Mouse (Mus musculus): ENCODE results near the gene Fam185a. TPM values are rescaled to one million over a fixed set of nuclear protein-coding genes. Genes with fewer than 3 reads are reported as not detected.

The Fam185a gene
- polyA plus RNA-seq, 1 experiment from 2014 or later: 8.4 TPM

GRCm38 (mm10) chr5:21485197-21485829 is 60.6 kb downstream of the Fam185a start:
- Histone ChIP-seq H3K27me3 (ENCODE audit: control insufficient read depth, insufficient read depth, low read length) (no peaks in the 10 kb centered on the region), H3K9ac (replicated peaks; ENCODE audit: low read length) (no peak overlapping the region), H3K4me1 (ENCODE audit: control insufficient read depth, insufficient read depth, low read length) (no peaks in the 10 kb centered on the region), H3K27ac (replicated peaks; ENCODE audit: low read depth, low read length) (no peak overlapping the region), H3K4me3 (replicated peaks; ENCODE audit: low read depth, low read length) (no peak overlapping the region), H3K4me2 (ENCODE audit: low read length) (no peak overlapping the region), H3K36me3 (ENCODE audit: control insufficient read depth, insufficient read depth, low read length) (no peaks in the 10 kb centered on the region), H3K9me3 (ENCODE audit: control insufficient read depth, low read length) (no peaks in the 10 kb centered on the region)
- ATAC-seq (ENCODE audit: low FRiP score, low TSS enrichment) (no peak), DNase-seq (no peak)
- WGBS: 96% methylated on average over 8 of the region's 8 CpGs

GRCm38 (mm10) chr5:21486798-21487197 is 62.0 kb downstream of the Fam185a start:
- Histone ChIP-seq H3K4me2 (ENCODE audit: low read length) (no peak overlapping the region), H3K36me3 (ENCODE audit: control insufficient read depth, insufficient read depth, low read length) (no peaks in the 10 kb centered on the region), H3K4me1 (ENCODE audit: control insufficient read depth, insufficient read depth, low read length) (no peaks in the 10 kb centered on the region), H3K9me3 (ENCODE audit: control insufficient read depth, low read length) (no peaks in the 10 kb centered on the region), H3K27me3 (ENCODE audit: control insufficient read depth, insufficient read depth, low read length) (no peaks in the 10 kb centered on the region), H3K27ac (replicated peaks; ENCODE audit: low read depth, low read length) (no peak overlapping the region), H3K4me3 (replicated peaks; ENCODE audit: low read depth, low read length) (no peak overlapping the region), H3K9ac (replicated peaks; ENCODE audit: low read length) (no peak overlapping the region)
- ATAC-seq (ENCODE audit: low FRiP score, low TSS enrichment) (no peak), DNase-seq (no peak)
- 90% methylated on average over 5 of the region's 5 CpGs for WGBS

- Histone ChIP-seq H3K27me3 (ENCODE audit: control insufficient read depth, insufficient read depth, low read length) (no peaks in the 10 kb centered on the region), H3K4me2 (ENCODE audit: low read length) (no peak overlapping the region), H3K9me3 (ENCODE audit: control insufficient read depth, low read length) (no peaks in the 10 kb centered on the region), H3K4me3 (replicated peaks; ENCODE audit: low read depth, low read length) (no peak overlapping the region), H3K36me3 (ENCODE audit: control insufficient read depth, insufficient read depth, low read length) (no peaks in the 10 kb centered on the region), H3K4me1 (ENCODE audit: control insufficient read depth, insufficient read depth, low read length) (no peaks in the 10 kb centered on the region), H3K9ac (replicated peaks; ENCODE audit: low read length) (no peak overlapping the region), H3K27ac (replicated peaks; ENCODE audit: low read depth, low read length) (no peak overlapping the region)
- ATAC-seq (ENCODE audit: low FRiP score, low TSS enrichment) (no peak), DNase-seq (no peak)
- WGBS: 91% methylated on average over 3 of the region's 3 CpGs
Measured at GRCm38 (mm10) chr5:21487306-21487705, 62.5 kb downstream of the Fam185a start.

- DNase-seq (no peak), ATAC-seq (ENCODE audit: low FRiP score, low TSS enrichment) (no peak)
- Histone ChIP-seq H3K9ac (replicated peaks; ENCODE audit: low read length) (no peak overlapping the region), H3K27ac (replicated peaks; ENCODE audit: low read depth, low read length) (no peak overlapping the region), H3K9me3 (ENCODE audit: control insufficient read depth, low read length) (no peaks in the 10 kb centered on the region), H3K4me1 (ENCODE audit: control insufficient read depth, insufficient read depth, low read length) (no peaks in the 10 kb centered on the region), H3K27me3 (ENCODE audit: control insufficient read depth, insufficient read depth, low read length) (no peaks in the 10 kb centered on the region), H3K4me3 (replicated peaks; ENCODE audit: low read depth, low read length) (no peak overlapping the region), H3K36me3 (ENCODE audit: control insufficient read depth, insufficient read depth, low read length) (no peaks in the 10 kb centered on the region), H3K4me2 (ENCODE audit: low read length) (no peak overlapping the region)
- WGBS: 91% methylated on average over 3 of the region's 3 CpGs
Measured at GRCm38 (mm10) chr5:21487716-21488115, 63.0 kb downstream of the Fam185a start.

GRCm38 (mm10) chr5:21488506-21488905 is 63.7 kb downstream of the Fam185a start:
- WGBS: 92% methylated on average over 5 of the region's 5 CpGs
- H3K9me3 ChIP-seq (ENCODE audit: control insufficient read depth, low read length): no peaks in the 10 kb centered on the region
- ATAC-seq (ENCODE audit: low FRiP score, low TSS enrichment): no peak
- H3K27me3 ChIP-seq (ENCODE audit: control insufficient read depth, insufficient read depth, low read length): no peaks in the 10 kb centered on the region
- no peak overlapping the region for H3K27ac ChIP-seq (replicated peaks; ENCODE audit: low read depth, low read length)
- H3K9ac ChIP-seq (replicated peaks; ENCODE audit: low read length): no peak overlapping the region
- H3K4me1 ChIP-seq (ENCODE audit: control insufficient read depth, insufficient read depth, low read length): no peaks in the 10 kb centered on the region
- H3K4me3 ChIP-seq (replicated peaks; ENCODE audit: low read depth, low read length): no peak overlapping the region
- no peak for DNase-seq
- H3K36me3 ChIP-seq (ENCODE audit: control insufficient read depth, insufficient read depth, low read length): no peaks in the 10 kb centered on the region
- no peak overlapping the region for H3K4me2 ChIP-seq (ENCODE audit: low read length)

GRCm38 (mm10) chr5:21489135-21489534 is 64.4 kb downstream of the Fam185a start:
- no peak overlapping the region for H3K4me3 ChIP-seq (replicated peaks; ENCODE audit: low read depth, low read length)
- no peak overlapping the region for H3K9ac ChIP-seq (replicated peaks; ENCODE audit: low read length)
- ATAC-seq (ENCODE audit: low FRiP score, low TSS enrichment): no peak
- WGBS: 73% methylated on average over 4 of the region's 4 CpGs
- no peak overlapping the region for H3K4me2 ChIP-seq (ENCODE audit: low read length)
- H3K27ac ChIP-seq (replicated peaks; ENCODE audit: low read depth, low read length): no peak overlapping the region
- no peaks in the 10 kb centered on the region for H3K9me3 ChIP-seq (ENCODE audit: control insufficient read depth, low read length)
- H3K4me1 ChIP-seq (ENCODE audit: control insufficient read depth, insufficient read depth, low read length): no peaks in the 10 kb centered on the region
- no peaks in the 10 kb centered on the region for H3K36me3 ChIP-seq (ENCODE audit: control insufficient read depth, insufficient read depth, low read length)
- DNase-seq: no peak
- no peaks in the 10 kb centered on the region for H3K27me3 ChIP-seq (ENCODE audit: control insufficient read depth, insufficient read depth, low read length)

- Histone ChIP-seq H3K4me2 (ENCODE audit: low read length) (no peak overlapping the region), H3K4me1 (ENCODE audit: control insufficient read depth, insufficient read depth, low read length) (no peaks in the 10 kb centered on the region), H3K27ac (replicated peaks; ENCODE audit: low read depth, low read length) (no peak overlapping the region), H3K4me3 (replicated peaks; ENCODE audit: low read depth, low read length) (no peak overlapping the region), H3K9me3 (ENCODE audit: control insufficient read depth, low read length) (no peaks in the 10 kb centered on the region), H3K9ac (replicated peaks; ENCODE audit: low read length) (no peak overlapping the region), H3K27me3 (ENCODE audit: control insufficient read depth, insufficient read depth, low read length) (no peaks in the 10 kb centered on the region), H3K36me3 (ENCODE audit: control insufficient read depth, insufficient read depth, low read length) (no peaks in the 10 kb centered on the region)
- WGBS: 29% methylated on average over 2 of the region's 2 CpGs
- no peak for DNase-seq
- ATAC-seq (ENCODE audit: low FRiP score, low TSS enrichment): no peak
Measured at GRCm38 (mm10) chr5:21491469-21491868, 66.7 kb downstream of the Fam185a start.

- Histone ChIP-seq H3K36me3 (ENCODE audit: control insufficient read depth, insufficient read depth, low read length) (no peaks in the 10 kb centered on the region), H3K27me3 (ENCODE audit: control insufficient read depth, insufficient read depth, low read length) (no peaks in the 10 kb centered on the region), H3K4me2 (ENCODE audit: low read length) (no peak overlapping the region), H3K9ac (replicated peaks; ENCODE audit: low read length) (no peak overlapping the region), H3K4me1 (ENCODE audit: control insufficient read depth, insufficient read depth, low read length) (no peaks in the 10 kb centered on the region), H3K9me3 (ENCODE audit: control insufficient read depth, low read length) (no peaks in the 10 kb centered on the region), H3K4me3 (replicated peaks; ENCODE audit: low read depth, low read length) (no peak overlapping the region), H3K27ac (replicated peaks; ENCODE audit: low read depth, low read length) (no peak overlapping the region)
- 73% methylated on average over 3 of the region's 3 CpGs for WGBS
- DNase-seq (no peak), ATAC-seq (ENCODE audit: low FRiP score, low TSS enrichment) (no peak)
Measured at GRCm38 (mm10) chr5:21492213-21492612, 67.5 kb downstream of the Fam185a start.

- H3K36me3 ChIP-seq (ENCODE audit: control insufficient read depth, insufficient read depth, low read length): no peaks in the 10 kb centered on the region
- WGBS: 89% methylated on average over 8 of the region's 8 CpGs
- no peaks in the 10 kb centered on the region for H3K27me3 ChIP-seq (ENCODE audit: control insufficient read depth, insufficient read depth, low read length)
- H3K4me2 ChIP-seq (ENCODE audit: low read length): no peak overlapping the region
- H3K4me1 ChIP-seq (ENCODE audit: control insufficient read depth, insufficient read depth, low read length): no peaks in the 10 kb centered on the region
- H3K9me3 ChIP-seq (ENCODE audit: control insufficient read depth, low read length): no peaks in the 10 kb centered on the region
- DNase-seq (no peak), ATAC-seq (ENCODE audit: low FRiP score, low TSS enrichment) (no peak)
- no peak overlapping the region for H3K4me3 ChIP-seq (replicated peaks; ENCODE audit: low read depth, low read length)
- H3K9ac ChIP-seq (replicated peaks; ENCODE audit: low read length): no peak overlapping the region
- H3K27ac ChIP-seq (replicated peaks; ENCODE audit: low read depth, low read length): no peak overlapping the region
Measured at GRCm38 (mm10) chr5:21493294-21493999, 68.7 kb downstream of the Fam185a start.
